Mouse (Mus musculus): ENCODE data around the gene 4930579F01Rik.

Gene 4930579F01Rik

GRCm38 (mm10) chr3:138216091-138216490, 22.5 kb upstream of the 4930579F01Rik start:
- no peak for DNase-seq (ENCODE audit: low read depth, low spot score)

GRCm38 (mm10) chr3:138215395-138215989, 21.9 kb upstream of the 4930579F01Rik start:
- DNase-seq (ENCODE audit: low read depth, low spot score) = no peak

- DNase-seq (ENCODE audit: low read depth, low spot score) = no peak
Measured at GRCm38 (mm10) chr3:138212431-138212951, 18.9 kb upstream of the 4930579F01Rik start.

- DNase-seq (ENCODE audit: low read depth, low spot score) = no peak
Measured at GRCm38 (mm10) chr3:138210432-138211075, 16.9 kb upstream of the 4930579F01Rik start.

- DNase-seq (ENCODE audit: low read depth, low spot score) = no peak
Measured at GRCm38 (mm10) chr3:138208821-138209220, 15.2 kb upstream of the 4930579F01Rik start.

GRCm38 (mm10) chr3:138198722-138199068, 5.1 kb upstream of the 4930579F01Rik start:
- DNase-seq (ENCODE audit: low read depth, low spot score) = no peak

- peak; percentile 80 for DNase-seq (ENCODE audit: low read depth, low spot score)
Measured at GRCm38 (mm10) chr3:138197973-138198721, 4.5 kb upstream of the 4930579F01Rik start.

GRCm38 (mm10) chr3:138197556-138197955, 3.9 kb upstream of the 4930579F01Rik start:
- no peak for DNase-seq (ENCODE audit: low read depth, low spot score)

- peak; percentile 58 for DNase-seq (ENCODE audit: low read depth, low spot score)
Measured at GRCm38 (mm10) chr3:138197093-138197492, 3.5 kb upstream of the 4930579F01Rik start.

GRCm38 (mm10) chr3:138192260-138192659, 1.4 kb downstream of the 4930579F01Rik start:
- peak; percentile 43 for DNase-seq (ENCODE audit: low read depth, low spot score)

GRCm38 (mm10) chr3:138185995-138186930, 7.4 kb downstream of the 4930579F01Rik start:
- no peak for DNase-seq (ENCODE audit: low read depth, low spot score)

GRCm38 (mm10) chr3:138185290-138185689, 8.3 kb downstream of the 4930579F01Rik start:
- DNase-seq (ENCODE audit: low read depth, low spot score) = no peak

- DNase-seq (ENCODE audit: low read depth, low spot score) = no peak
Measured at GRCm38 (mm10) chr3:138183371-138183770, 10.3 kb downstream of the 4930579F01Rik start.

- DNase-seq (ENCODE audit: low read depth, low spot score) = no peak
Measured at GRCm38 (mm10) chr3:138182019-138182418, 11.6 kb downstream of the 4930579F01Rik start.

GRCm38 (mm10) chr3:138175551-138175950, 18.1 kb downstream of the 4930579F01Rik start:
- DNase-seq (ENCODE audit: low read depth, low spot score) = no peak

GRCm38 (mm10) chr3:138173291-138173690, 20.3 kb downstream of the 4930579F01Rik start:
- DNase-seq (ENCODE audit: low read depth, low spot score) = no peak

GRCm38 (mm10) chr3:138162553-138163183, 31.0 kb downstream of the 4930579F01Rik start:
- no peak for DNase-seq (ENCODE audit: low read depth, low spot score)

- no peak for DNase-seq (ENCODE audit: low read depth, low spot score)
Measured at GRCm38 (mm10) chr3:138161623-138162022, 32.0 kb downstream of the 4930579F01Rik start.

GRCm38 (mm10) chr3:138156651-138157050, 37.0 kb downstream of the 4930579F01Rik start:
- no peak for DNase-seq (ENCODE audit: low read depth, low spot score)

- no peak for DNase-seq (ENCODE audit: low read depth, low spot score)
Measured at GRCm38 (mm10) chr3:138155062-138155461, 38.6 kb downstream of the 4930579F01Rik start.

- no peak for DNase-seq (ENCODE audit: low read depth, low spot score)
Measured at GRCm38 (mm10) chr3:138148811-138149210, 44.8 kb downstream of the 4930579F01Rik start.

All from skeletal muscle tissue, adult 2 months (tissue).